Mouse (Mus musculus) naive thymus-derived CD4-positive, alpha-beta T cell, adult 2 months (primary cell): ENCODE data around the gene Gm43064.
"Not testable (repeated sequence)": the region's sequence is repeated elsewhere in the genome, so short reads cannot be mapped to it uniquely, and the experiment has no call there.

Source experiments
- DNase-seq: peaks from one replicate; pipeline ENCODE4 v3.0.0-alpha.2; 2011; ENCODE audit warnings: low read depth

Gene Gm43064

DNA sequence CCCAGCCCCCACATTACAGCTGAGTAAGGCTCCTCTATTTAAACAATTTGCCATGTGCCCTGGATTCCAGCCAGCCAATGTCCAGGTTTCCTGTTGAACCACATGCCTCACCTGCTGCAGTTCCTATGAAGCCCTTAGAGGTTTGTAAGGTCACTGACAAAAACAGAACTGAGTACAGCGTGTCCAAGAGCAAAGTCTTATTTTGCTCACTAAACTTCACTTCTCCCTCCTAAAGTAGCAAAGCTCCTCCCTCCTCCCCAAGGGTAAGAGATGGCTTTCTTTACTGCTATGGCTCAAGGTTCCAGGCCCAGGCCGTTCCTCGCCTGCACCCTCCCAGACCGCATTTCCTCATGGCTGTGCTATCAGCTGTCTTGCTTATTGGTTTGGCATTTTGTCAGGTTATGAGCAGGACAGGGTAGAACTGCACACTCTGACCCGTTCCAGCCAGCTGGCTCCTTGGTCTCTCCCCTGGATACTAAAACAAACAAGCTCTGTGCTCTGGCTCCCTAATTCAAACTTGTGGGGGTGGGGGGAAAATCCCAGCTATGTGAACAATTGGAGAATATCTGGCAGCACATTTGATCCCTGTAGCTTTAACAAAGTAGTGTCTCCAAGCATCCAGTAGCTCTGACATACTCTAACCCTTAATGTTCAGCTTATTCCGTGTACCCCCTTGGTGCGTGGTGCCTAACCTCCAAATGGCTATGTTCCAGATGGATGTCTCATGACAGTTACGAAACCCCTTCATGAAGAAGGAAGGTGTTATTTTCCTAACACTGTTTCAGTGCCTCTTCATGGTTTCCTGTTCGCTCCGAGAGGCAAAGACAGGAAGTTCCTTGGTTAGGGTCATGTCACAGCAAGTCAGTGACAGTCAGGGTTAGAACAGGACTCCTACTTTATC lies 7.5 kb upstream of the Gm43064 start:
- DNase-seq: peak; percentile 83

- peak; percentile 52 for DNase-seq
Measured at GRCm38 (mm10) chr3:103802861-103803260, 6.5 kb upstream of the Gm43064 start.

GRCm38 (mm10) chr3:103805671-103806070 lies 3.7 kb upstream of the Gm43064 start:
- no peak for DNase-seq

- no peak for DNase-seq
Measured at GRCm38 (mm10) chr3:103809799-103810150, 402 bp downstream of the Gm43064 start.

DNA sequence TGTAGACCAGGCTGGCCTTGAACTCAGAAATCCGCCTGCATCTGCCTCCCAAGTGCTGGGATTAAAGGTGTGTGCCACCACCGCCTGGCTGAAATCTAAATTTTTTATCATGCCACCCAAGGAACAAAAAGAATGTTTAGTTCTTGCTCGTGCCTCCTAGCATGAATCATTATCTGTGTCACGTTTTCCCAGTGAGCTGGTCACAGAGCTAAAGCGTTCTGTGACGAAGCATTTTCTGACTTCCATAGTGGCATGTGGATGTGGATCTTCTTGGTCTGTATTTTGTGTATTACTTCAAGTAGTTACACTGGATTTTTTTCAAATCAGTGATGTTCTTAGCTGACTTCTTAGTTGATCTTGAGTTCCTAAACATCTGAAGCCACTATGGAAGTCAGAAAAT lies 1.6 kb downstream of the Gm43064 start:
- no peak for DNase-seq

DNA sequence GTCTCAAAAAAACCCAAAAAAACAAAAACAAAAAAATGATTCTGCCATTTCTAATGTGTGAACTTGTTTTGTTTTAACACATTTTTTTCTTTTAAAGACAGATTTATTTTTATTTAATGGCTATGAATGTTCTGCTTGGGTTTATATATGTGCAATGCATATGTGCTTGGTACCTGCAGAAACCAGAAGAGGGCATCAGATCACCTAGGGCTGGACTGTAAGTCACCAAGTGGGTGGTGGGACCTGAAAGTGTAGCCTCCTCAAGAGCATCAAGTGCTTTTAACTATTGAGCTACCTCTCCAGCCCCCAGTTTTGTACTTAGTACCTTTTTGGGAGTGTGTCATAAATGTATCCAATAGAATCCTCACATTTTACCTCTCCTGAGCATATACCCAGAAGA lies 18.2 kb downstream of the Gm43064 start:
- DNase-seq: peak; percentile 39

GRCm38 (mm10) chr3:103829036-103829435 lies 19.7 kb downstream of the Gm43064 start:
- no peak for DNase-seq

DNA sequence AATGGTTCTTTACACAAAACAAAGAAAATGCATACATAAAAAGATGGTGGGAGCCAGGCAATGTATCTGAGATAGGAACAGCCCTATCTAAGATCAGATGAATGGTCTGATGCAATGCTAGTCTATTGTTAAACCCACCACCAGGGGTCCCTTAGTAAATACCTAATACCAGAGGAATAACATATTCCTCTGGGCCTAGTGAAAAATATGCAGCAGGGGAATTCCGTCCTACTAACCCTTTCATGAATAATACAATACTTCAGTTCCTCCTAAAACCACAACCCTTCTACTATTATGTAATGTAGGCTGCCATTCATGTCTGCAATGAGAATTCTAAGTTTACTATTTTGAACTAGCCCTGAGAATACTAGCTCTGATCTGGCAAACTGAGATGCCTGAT lies 21.3 kb downstream of the Gm43064 start:
- not testable (repeated sequence) for DNase-seq

GRCm38 (mm10) chr3:103831146-103831545 lies 21.8 kb downstream of the Gm43064 start:
- no peak for DNase-seq

GRCm38 (mm10) chr3:103832426-103832825 lies 23.1 kb downstream of the Gm43064 start, which contains the start of gene Bcl2l15:
Gene Bcl2l15 (plus strand): TSS chr3:103832601.
- no peak for DNase-seq

DNA sequence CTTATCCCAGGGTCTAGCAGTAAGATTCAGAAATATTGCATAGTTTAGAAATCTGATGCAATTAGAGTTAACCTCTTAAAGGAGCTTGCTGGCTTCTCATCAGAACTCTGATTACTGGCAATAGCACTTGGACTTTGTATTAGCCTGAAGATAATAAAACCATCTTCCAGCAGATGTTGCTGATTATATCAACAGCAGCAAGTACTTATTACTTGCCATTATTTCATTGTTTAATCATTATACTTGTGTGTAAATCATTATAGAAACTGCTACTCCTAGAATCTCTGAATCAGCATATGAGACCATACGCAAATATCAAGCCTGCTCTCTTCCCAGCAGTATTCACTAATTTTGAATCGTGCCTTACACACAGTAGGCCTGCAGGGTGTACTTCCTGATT lies 24.6 kb downstream of the Gm43064 start:
- DNase-seq: no peak

DNA sequence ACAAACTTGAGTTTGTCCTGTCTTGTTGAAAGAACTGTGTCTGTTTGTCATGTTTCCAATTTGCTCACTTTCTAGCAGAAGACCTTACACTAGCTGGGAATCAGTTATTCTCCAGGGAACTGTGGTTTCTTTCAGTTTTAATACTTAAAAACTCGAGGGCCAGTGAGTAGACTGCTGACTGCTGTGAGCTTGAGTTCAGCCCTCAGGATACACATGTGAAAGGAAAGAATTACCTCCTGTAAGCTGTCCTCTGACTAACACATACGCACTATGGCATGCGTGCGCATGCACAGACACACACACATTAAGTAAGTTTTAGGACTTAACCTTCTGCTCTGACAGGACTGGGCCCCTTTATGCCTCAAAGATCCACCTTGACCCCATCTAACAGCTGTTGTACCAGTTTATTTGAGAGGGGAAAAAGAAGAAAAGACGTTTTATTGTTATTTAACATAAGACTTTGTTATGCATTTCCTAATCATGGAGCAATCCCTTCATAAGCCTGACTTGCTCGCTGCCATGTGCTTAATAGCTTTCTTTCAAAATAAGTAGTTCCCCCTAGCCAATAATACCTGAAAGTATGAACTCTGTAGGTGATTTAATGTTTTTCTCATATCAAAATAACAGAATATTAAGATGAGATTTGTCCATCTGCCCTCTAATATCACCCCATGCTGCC lies 26.0 kb downstream of the Gm43064 start:
- no peak for DNase-seq

- DNase-seq: no peak
Measured at GRCm38 (mm10) chr3:103835951-103836310, 26.6 kb downstream of the Gm43064 start.

- no peak for DNase-seq
Measured at GRCm38 (mm10) chr3:103836453-103836852, 27.1 kb downstream of the Gm43064 start.

GRCm38 (mm10) chr3:103839711-103840110 lies 30.3 kb downstream of the Gm43064 start:
- no peak for DNase-seq

GRCm38 (mm10) chr3:103840195-103840594 lies 30.8 kb downstream of the Gm43064 start:
- not testable (repeated sequence) for DNase-seq

DNA sequence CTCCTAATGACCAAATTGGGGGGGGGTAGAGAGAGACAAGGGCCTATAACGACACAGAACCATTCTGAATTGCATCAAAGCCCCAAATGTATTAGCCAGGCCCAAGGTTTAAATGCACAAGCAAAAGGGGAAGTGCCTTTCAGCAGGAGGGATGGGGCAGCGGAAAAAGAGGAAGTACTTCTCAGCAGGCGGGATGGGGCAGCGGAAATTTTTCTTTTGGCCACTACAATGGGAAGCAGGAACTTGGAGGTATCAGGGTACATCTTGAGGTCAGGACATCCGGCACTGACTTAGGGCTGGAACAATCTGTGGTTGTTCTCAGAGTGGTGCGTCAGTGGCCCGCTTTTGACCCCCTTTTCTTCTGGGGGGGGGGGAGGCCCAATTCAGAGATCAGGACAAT lies 31.6 kb downstream of the Gm43064 start:
- not testable (repeated sequence) for DNase-seq

- DNase-seq: peak; percentile 20
Measured at GRCm38 (mm10) chr3:103850644-103851363, 41.4 kb downstream of the Gm43064 start.

DNA sequence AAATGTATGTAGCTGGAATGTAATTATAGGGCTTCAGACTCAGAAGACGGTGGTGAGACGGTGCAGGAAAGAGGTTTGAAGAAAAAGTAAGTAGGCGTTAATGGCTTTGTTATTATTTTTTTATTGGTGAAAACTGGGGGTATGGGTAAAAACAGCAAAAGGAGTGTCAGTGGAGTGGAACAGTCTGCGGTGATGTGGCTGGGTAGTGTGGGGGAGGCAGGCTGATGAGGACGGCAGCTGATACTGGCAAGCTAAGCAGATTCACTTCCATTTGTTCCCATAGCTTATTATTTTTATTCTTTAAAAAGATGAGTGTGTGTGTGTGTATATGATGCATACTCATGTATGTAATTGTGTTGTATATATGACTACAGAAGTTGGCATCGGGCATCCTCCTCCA lies 42.1 kb downstream of the Gm43064 start:
- peak; percentile 11 for DNase-seq

DNA sequence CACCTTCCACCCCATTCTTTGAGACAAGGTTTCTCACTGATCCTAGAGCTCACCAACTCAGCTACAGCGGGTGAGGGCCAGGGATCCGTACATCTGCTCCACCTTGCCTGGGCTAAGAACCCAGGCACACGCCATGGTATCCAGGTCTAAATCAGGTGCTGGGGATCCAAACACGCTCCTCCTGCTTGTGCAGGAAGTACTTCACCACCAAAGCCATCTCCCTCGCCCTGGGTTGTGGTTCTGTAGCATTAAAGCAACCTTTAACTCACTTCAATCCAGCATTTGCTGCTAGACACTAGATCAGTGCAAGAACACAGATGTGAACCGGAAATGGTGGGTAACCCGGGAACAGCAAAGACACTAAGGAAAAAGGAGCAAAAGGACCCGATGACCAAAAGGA lies 42.5 kb downstream of the Gm43064 start:
- peak; percentile 50 for DNase-seq

GRCm38 (mm10) chr3:103852565-103853299 lies 43.4 kb downstream of the Gm43064 start:
- peak; percentile 96 for DNase-seq

DNA sequence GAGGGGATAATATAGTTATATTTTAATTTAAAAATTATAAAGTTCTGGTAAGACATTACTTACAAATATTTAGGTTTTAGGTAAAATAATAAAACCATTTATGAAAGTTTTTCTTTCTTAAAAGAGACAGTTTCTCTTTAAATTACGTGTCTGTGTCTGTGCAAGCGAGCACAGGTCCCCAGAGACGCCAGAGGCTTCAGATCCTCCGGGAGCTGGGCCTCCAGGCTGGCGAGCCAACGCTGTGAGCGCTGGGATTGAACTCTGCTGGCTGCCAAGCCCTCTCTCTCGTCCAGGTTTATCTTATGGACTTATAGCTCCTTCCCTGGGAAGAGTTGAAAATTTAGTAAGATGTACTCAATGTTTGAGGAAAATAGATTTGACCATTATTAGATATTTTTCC lies 44.4 kb downstream of the Gm43064 start:
- DNase-seq: no peak
